Mouse (Mus musculus): ENCODE data around the gene Coq8b. TPM values are rescaled to one million over a fixed set of nuclear protein-coding genes. Genes with fewer than 3 reads are reported as not detected.
A peak's percentile ranks its signal among the peaks of the same experiment; 100 is the strongest.
"Not testable (repeated sequence)": the region's sequence is repeated elsewhere in the genome, so short reads cannot be mapped to it uniquely, and the experiment has no call there.

Coq8b gene
- polyA plus RNA-seq, 1 experiment from 2014 or later, result 24.3 TPM

DNA sequence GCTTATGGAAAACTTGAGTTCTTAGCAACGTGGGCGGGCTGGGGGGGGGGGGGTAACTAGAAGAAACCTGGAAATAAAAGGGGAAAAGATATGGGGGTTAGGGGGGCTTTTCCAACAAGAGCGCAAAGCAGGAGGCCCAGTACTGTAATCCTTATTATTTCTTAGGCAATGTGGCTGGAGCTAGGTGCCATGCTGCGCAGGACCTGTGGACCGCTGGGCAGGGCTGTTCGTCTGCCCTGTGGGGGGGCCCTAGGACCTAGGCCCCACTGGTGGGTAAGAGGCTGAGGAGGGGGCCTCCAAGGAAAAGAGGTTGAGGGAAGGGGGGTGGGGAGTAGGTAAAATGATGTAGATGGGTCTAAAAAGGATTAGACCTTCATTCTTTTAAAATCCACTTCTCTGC lies 477 bp downstream of the Coq8b start:
- H3K27me3 ChIP-seq, result no peaks in the 10 kb centered on the region
- WGBS, result 2% methylated on average over 6 of the region's 6 CpGs
- H3K4me1 ChIP-seq, result peaks cover 17% of the 10 kb centered on the region
- H3K4me3 ChIP-seq, result peak overlapping the region; percentile 49
- H3K4me2 ChIP-seq (replicated peaks), result peak overlapping the region; percentile 56
- ATAC-seq (ENCODE audit: low FRiP score), result peak; percentile 39; the same call in 1 of the 2 replicates
- H3K36me3 ChIP-seq, result peaks cover 11% of the 10 kb centered on the region; the same call in 1 of the 2 replicates
- H3K9me3 ChIP-seq (replicated peaks), result no peaks in the 10 kb centered on the region
- peak overlapping the region; percentile 56 for H3K9ac ChIP-seq
- peak overlapping the region; percentile 86 for H3K27ac ChIP-seq

DNA sequence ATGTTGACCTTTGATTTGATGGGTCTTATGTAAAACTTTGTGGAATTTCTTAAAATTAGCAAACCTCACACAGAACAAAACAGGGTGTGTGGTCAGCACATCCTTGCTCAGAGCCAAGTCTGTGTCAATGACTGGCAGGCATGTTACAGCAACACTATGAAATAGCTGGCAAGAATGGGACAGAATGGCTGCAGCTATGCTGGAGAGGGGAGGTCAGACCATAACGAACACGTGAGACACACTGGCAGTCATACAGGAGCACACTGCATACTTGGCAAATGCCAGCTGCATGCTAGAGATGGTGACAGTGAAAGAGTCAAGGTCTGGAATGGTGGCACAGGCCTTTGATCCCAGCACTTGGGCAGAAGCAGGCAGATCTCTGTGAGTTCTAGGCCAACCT lies 2.9 kb downstream of the Coq8b start:
- Histone ChIP-seq H3K4me3 (no peak overlapping the region), H3K4me2 (replicated peaks) (no peak overlapping the region), H3K36me3 (peaks cover 28% of the 10 kb centered on the region), H3K27ac (no peak overlapping the region), H3K9me3 (replicated peaks) (no peaks in the 10 kb centered on the region), H3K27me3 (no peaks in the 10 kb centered on the region), H3K9ac (no peak overlapping the region), H3K4me1 (peaks cover 12% of the 10 kb centered on the region)
- ATAC-seq (ENCODE audit: low FRiP score), result no peak
- 86% methylated on average over 2 of the region's 2 CpGs for WGBS

DNA sequence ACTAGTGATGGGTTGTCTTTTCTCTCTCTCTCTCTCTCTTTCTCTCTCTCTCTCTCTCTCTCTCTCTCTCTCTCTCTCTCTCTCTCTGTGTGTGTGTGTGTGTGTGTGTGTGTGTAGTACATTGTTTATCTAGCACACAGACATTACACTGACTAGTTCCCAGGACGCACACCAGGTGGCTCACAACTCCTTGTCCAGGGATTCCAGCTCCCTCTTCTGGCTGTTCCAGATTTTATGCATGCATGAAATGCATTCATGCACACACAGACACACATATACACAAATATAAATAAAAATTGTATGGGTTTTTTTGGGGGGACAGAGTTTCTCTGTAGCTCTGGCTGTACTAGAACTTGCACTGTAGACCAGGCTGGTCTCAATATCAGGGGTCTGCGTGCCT lies 4.7 kb downstream of the Coq8b start:
- Histone ChIP-seq H3K4me2 (replicated peaks) (no peak overlapping the region), H3K27ac (no peak overlapping the region), H3K4me3 (no peak overlapping the region), H3K27me3 (no peaks in the 10 kb centered on the region), H3K4me1 (peaks cover 11% of the 10 kb centered on the region), H3K9me3 (replicated peaks) (no peaks in the 10 kb centered on the region), H3K36me3 (peaks cover 37% of the 10 kb centered on the region), H3K9ac (no peak overlapping the region)
- 85% methylated on average over 2 of the region's 2 CpGs for WGBS
- ATAC-seq (ENCODE audit: low FRiP score), result no peak

DNA sequence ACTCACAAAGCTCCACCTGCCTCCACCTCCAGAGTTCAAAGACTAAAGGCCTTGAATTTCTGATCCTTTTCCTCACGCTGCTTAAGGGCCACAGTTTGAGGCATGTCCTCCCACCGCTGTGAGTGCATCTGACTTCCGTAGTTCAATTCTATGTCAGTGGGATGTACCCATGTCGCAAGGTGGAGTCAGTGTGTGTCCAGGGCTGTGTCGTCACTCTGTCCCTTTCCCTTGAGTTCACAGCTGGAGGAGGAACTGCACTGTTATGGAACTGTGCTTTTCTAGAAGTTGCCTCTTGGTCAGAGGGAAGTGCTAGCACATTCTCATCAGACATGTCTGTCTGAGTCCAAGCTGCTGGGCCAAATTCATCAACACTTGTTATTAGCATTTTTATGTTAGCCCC lies 5.7 kb downstream of the Coq8b start:
- no peak overlapping the region for H3K27ac ChIP-seq
- no peak overlapping the region for H3K9ac ChIP-seq
- H3K4me1 ChIP-seq, result peaks cover 6% of the 10 kb centered on the region
- H3K4me3 ChIP-seq, result no peak overlapping the region
- H3K27me3 ChIP-seq, result no peaks in the 10 kb centered on the region
- no peak for ATAC-seq (ENCODE audit: low FRiP score)
- WGBS, result 90% methylated on average over 5 of the region's 5 CpGs
- H3K9me3 ChIP-seq (replicated peaks), result no peaks in the 10 kb centered on the region
- H3K36me3 ChIP-seq, result peaks cover 46% of the 10 kb centered on the region
- no peak overlapping the region for H3K4me2 ChIP-seq (replicated peaks)

DNA sequence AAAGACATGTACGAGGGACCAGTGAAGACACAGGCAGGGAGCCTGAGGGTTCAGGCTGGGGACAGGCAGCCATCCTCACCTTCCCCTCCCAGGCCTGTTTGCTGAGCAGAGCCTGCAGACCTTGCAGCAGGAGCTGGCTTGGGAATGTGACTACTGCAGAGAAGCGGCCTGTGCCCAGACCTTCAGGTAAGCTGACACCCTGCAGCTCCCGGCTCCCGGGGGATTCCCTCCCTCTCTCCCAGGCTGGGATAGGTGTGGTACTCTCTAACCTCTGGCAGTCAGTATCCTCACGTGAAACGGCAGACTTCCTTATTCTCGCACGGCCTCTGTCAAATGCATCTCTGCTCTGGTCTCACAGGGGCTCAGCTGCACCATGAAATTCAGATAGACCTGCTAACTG lies 10.4 kb downstream of the Coq8b start:
- Histone ChIP-seq H3K4me3 (no peak overlapping the region), H3K4me2 (replicated peaks) (no peak overlapping the region), H3K9ac (no peak overlapping the region), H3K27me3 (no peaks in the 10 kb centered on the region), H3K9me3 (replicated peaks) (no peaks in the 10 kb centered on the region), H3K4me1 (no peaks in the 10 kb centered on the region), H3K27ac (no peak overlapping the region), H3K36me3 (peaks cover 61% of the 10 kb centered on the region)
- WGBS, result 72% methylated on average over 8 of the region's 8 CpGs
- no peak for ATAC-seq (ENCODE audit: low FRiP score)

DNA sequence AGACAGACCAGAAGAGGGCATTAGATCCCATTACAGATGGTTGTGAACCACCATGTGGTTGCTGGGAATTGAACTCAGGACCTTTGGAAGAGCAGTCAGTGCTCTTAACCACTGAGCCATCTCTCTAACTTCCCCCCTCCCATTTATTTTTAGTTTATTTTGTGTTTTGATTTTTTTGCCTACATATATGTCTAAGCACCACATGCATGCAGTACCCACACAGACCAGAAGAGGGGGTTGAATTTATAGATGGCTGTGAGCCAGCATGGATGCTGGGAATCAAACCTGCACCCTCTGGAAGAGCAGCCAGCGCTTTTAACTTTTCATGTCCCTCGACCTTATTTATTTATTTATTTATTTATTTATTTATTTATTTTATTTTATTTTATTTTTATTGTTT lies 11.3 kb downstream of the Coq8b start:
- ATAC-seq (ENCODE audit: low FRiP score); H3K4me3 ChIP-seq; H3K4me1 ChIP-seq; H3K4me2 ChIP-seq (replicated peaks); H3K27ac ChIP-seq; H3K9me3 ChIP-seq (replicated peaks); H3K27me3 ChIP-seq; H3K9ac ChIP-seq: not testable (repeated sequence)
- H3K36me3 ChIP-seq, result peaks cover 56% of the 10 kb centered on the region
- 78% methylated on average over 2 of the region's 2 CpGs for WGBS

DNA sequence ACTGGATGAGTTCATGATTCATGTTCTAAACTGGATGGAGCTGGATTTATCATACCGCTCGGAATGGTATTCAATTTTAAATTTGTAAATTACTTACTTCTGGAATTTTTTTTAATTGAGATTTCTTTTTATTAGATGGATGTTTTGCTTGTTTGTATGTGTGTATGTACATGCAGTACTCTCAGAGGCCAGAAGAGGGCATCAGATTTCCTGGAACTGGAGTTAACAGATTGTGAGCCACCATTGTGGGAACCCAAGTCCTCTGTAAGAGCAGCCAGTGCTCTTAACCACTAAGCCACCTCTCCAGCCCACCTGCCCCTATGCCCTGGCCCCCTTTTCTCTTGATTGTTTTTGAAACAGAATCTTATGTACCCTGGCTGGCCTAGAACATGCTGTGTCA lies 16.3 kb downstream of the Coq8b start:
- H3K36me3 ChIP-seq, result peaks cover 41% of the 10 kb centered on the region

DNA sequence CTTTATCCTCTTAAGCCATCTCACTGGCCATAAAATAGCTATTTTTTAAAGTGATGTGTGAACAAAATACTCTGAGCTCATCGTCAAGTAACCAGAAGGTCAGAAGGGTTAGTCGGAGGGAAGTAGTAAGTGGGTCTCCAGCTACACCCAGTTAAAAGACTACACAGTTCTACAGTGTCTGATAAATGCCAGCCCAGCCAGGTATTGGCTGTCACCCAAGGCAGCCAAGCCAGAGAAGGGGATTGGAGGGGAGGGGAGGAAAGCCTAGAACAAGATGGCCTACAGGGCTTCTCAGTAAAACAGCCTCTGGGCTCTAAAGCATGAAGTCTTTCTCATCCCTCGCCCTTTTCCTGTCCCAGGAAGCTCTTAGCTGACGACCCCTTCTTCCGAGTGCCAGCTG lies 17.1 kb downstream of the Coq8b start:
- no peak overlapping the region for H3K9ac ChIP-seq
- WGBS, result 82% methylated on average over 5 of the region's 5 CpGs
- H3K27ac ChIP-seq, result no peak overlapping the region
- no peaks in the 10 kb centered on the region for H3K4me1 ChIP-seq
- no peak overlapping the region for H3K4me2 ChIP-seq (replicated peaks)
- H3K27me3 ChIP-seq, result no peaks in the 10 kb centered on the region
- no peak for ATAC-seq (ENCODE audit: low FRiP score)
- H3K4me3 ChIP-seq, result no peak overlapping the region
- H3K9me3 ChIP-seq (replicated peaks), result no peaks in the 10 kb centered on the region
- peaks cover 45% of the 10 kb centered on the region for H3K36me3 ChIP-seq

More for the DNA sequence above, 16.3 kb downstream of the Coq8b start:
- H3K4me3 ChIP-seq, result no peak overlapping the region
- no peak overlapping the region for H3K9ac ChIP-seq
- no peak overlapping the region for H3K27ac ChIP-seq
- H3K27me3 ChIP-seq, result no peaks in the 10 kb centered on the region
- H3K4me1 ChIP-seq, result no peaks in the 10 kb centered on the region
- WGBS, result 93% methylated on average over 2 of the region's 2 CpGs
- H3K4me2 ChIP-seq (replicated peaks), result no peak overlapping the region
- no peak for ATAC-seq (ENCODE audit: low FRiP score)
- no peaks in the 10 kb centered on the region for H3K9me3 ChIP-seq (replicated peaks)

DNA sequence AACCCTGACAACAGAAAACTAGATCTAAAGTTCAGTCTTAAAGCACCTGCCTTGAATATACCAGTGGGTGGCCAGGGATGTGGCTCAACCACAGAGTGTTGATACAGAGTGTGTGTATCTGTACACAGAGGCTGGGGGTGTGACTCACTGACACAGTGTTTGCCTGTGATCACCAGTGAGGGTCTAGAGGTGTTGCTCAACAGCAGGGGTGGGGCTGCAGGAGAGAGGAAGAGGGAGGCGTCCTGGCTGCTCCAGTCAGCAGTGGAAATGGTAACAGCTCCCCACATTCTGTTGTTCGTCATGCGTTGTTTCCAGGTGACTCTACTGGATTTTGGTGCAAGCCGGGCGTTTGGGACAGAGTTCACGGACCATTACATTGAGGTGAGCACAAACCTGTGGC lies 19.1 kb downstream of the Coq8b start:
- 90% methylated on average over 6 of the region's 6 CpGs for WGBS
- H3K36me3 ChIP-seq, result peaks cover 27% of the 10 kb centered on the region
- H3K9me3 ChIP-seq (replicated peaks), result no peaks in the 10 kb centered on the region
- H3K27ac ChIP-seq, result no peak overlapping the region
- H3K4me1 ChIP-seq, result peaks cover 3% of the 10 kb centered on the region; the same call in 1 of the 2 replicates
- H3K9ac ChIP-seq, result no peak overlapping the region
- no peaks in the 10 kb centered on the region for H3K27me3 ChIP-seq
- no peak overlapping the region for H3K4me3 ChIP-seq
- no peak for ATAC-seq (ENCODE audit: low FRiP score)
- H3K4me2 ChIP-seq (replicated peaks), result no peak overlapping the region

DNA sequence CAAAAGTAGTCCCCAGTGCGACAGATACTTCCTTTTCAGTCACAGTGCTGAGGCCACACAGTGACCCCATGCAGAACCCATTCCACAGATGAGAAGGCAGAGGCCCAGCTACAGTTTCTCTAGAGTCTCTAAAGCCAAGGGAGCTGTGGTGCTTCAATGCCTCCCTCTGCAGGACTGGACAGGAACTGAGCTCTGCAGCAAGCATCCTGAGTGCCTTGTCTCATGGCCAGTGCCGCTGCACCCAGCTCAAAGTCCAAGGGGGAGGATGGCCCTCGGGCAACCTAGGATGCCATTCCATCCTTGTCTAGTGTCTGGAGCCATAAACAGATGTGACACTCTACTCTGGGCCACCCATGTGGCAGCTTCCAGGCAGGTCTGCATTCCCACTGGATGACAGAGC lies 22.9 kb downstream of the Coq8b start:
- H3K27ac ChIP-seq, result no peak overlapping the region
- 72% methylated on average over 3 of the region's 3 CpGs for WGBS
- H3K27me3 ChIP-seq, result no peaks in the 10 kb centered on the region
- no peak overlapping the region for H3K9ac ChIP-seq
- H3K4me1 ChIP-seq, result peaks cover 29% of the 10 kb centered on the region
- no peak for ATAC-seq (ENCODE audit: low FRiP score)
- H3K4me3 ChIP-seq, result no peak overlapping the region
- no peaks in the 10 kb centered on the region for H3K9me3 ChIP-seq (replicated peaks)
- H3K4me2 ChIP-seq (replicated peaks), result no peak overlapping the region
- peaks cover 16% of the 10 kb centered on the region for H3K36me3 ChIP-seq

DNA sequence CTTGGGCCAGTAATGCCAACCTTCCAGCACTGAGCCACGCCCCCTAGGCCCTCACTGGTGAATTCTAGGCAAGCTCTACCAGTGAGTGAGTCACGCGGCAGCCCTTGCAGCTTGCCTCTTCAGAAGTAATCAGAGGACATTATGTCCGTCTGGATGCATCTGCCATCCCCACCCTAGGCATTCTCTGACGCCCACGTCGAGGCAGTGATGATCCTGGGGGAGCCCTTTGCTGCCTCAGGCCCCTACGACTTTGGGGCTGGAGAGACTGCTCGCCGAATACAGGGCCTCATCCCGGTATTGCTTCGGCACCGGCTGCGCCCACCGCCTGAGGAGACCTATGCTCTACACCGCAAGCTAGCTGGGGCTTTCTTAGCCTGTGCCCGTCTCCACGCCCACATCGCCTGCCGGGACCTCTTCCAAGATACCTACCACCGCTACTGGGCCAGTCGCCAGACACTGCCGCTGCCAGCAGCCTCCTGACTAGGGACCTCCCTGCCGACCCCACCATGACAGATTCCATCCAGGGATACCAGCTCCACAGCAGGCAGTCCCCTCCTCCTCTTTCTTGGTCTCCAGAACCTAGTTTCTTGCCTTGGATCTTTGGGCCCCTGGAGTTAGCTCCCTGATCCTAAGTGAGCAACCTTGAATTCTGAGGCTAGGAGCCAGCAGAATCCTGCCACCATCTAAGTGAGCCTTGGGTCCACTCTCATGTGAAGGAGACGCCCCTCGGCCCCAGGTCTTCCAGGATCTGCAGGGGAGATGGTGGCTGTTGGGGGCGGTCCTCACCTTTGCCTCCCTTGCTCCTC lies 24.4 kb downstream of the Coq8b start:
- Histone ChIP-seq H3K9ac (peak overlapping the region; percentile 96), H3K4me2 (replicated peaks) (peak overlapping the region; percentile 90), H3K27ac (peak overlapping the region; percentile 96), H3K4me3 (peak overlapping the region; percentile 90), H3K9me3 (replicated peaks) (no peaks in the 10 kb centered on the region), H3K36me3 (peaks cover 12% of the 10 kb centered on the region), H3K4me1 (peaks cover 43% of the 10 kb centered on the region), H3K27me3 (no peaks in the 10 kb centered on the region)
- 12% methylated on average over 27 of the region's 27 CpGs for WGBS
- ATAC-seq (ENCODE audit: low FRiP score), result peak; percentile 11; the same call in 1 of the 2 replicates

DNA sequence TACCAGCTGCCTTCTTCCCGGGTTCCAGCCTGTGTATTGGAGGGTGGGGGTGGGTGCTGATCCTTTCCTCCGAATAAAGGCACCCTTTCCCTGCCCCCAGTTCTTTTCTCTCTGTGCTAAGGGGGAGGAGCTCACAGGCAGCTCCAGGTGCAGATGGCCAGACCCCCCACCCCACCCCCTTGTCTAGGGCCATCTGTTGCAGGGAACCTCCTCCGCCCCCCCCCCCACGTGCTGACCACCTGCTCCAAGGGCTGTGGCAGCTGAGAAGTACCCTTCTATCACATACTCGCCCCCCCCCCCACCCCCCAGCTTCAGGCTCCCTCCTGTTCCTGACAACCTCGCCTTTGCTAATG lies 25.0 kb downstream of the Coq8b start:
- WGBS, result 0% methylated on average over 6 of the region's 6 CpGs
- Histone ChIP-seq H3K9me3 (replicated peaks) (no peaks in the 10 kb centered on the region), H3K4me3 (peak overlapping the region; percentile 90), H3K9ac (peak overlapping the region; percentile 96), H3K27ac (peak overlapping the region; percentile 96), H3K27me3 (no peaks in the 10 kb centered on the region), H3K36me3 (peaks cover 17% of the 10 kb centered on the region), H3K4me2 (replicated peaks) (peak overlapping the region; percentile 90), H3K4me1 (peaks cover 43% of the 10 kb centered on the region)
- peak; percentile 21; the same call in 1 of the 2 replicates for ATAC-seq (ENCODE audit: low FRiP score)
